Mouse (Mus musculus) kidney, postnatal 0 days (tissue): ENCODE data around the gene Kmt2c. TPM values are rescaled to one million over a fixed set of nuclear protein-coding genes. Genes with fewer than 3 reads are reported as not detected.

Experiments used
- ATAC-seq: fragments of 200-750 bp; cut with Nextera tagmentation; replicated peaks from 2 replicates; pipeline ENCODE4 v1.8.0; 2017; ENCODE audit warnings: low read depth, moderate number of reproducible peaks, moderate TSS enrichment, moderate library complexity; ENCODE audit not compliant: low FRiP score
- DNase-seq: peaks from one replicate; pipeline ENCODE4 v3.0.0-alpha.2; 2016; ENCODE audit warnings: low spot score
- H3K27ac ChIP-seq: fragments of 300-500 bp; sonication (generic); 2 replicates; pipeline ENCODE4 v1.5.1; 2014; ENCODE audit warnings: mild to moderate bottlenecking
- H3K27me3 ChIP-seq: fragments of 300-500 bp; sonication (generic); 2 replicates; pipeline ENCODE4 v1.6.1; 2014; ENCODE audit warnings: low read length, mixed read lengths; ENCODE audit not compliant: insufficient read depth
- H3K36me3 ChIP-seq: fragments of 300-500 bp; sonication (generic); 2 replicates; pipeline ENCODE4 v1.6.1; 2014; ENCODE audit warnings: low read length, mixed read lengths; ENCODE audit not compliant: insufficient read depth
- H3K4me1 ChIP-seq: fragments of 300-500 bp; sonication (generic); replicated peaks from 2 replicates; pipeline ENCODE4 v1.6.1; 2014; ENCODE audit warnings: antibody characterized with exemption, low read length, mixed read lengths; ENCODE audit not compliant: insufficient read depth
- H3K4me2 ChIP-seq: fragments of 300-500 bp; sonication (generic); 2 replicates; pipeline ENCODE4 v1.6.1; 2014; ENCODE audit warnings: mild to moderate bottlenecking, low read length, moderate library complexity, mixed read lengths
- H3K4me3 ChIP-seq: fragments of 300-500 bp; sonication (generic); replicated peaks from 2 replicates; pipeline ENCODE4 v1.5.1; 2014; ENCODE audit warnings: low read depth, low read length
- H3K9ac ChIP-seq: fragments of 300-500 bp; sonication (generic); 2 replicates; pipeline ENCODE4 v1.6.1; 2014; ENCODE audit warnings: low read depth, low read length
- H3K9me3 ChIP-seq: fragments of 300-500 bp; sonication (generic); replicated peaks from 2 replicates; pipeline ENCODE4 v1.6.1; 2016; ENCODE audit warnings: low read length, inconsistent platforms, mixed read lengths
- CTCF ChIP-seq: IDR thresholded peaks from 2 replicates; pipeline ENCODE4 v1.5.1; 2016; ENCODE audit warnings: antibody characterized with exemption, low read depth, mild to moderate bottlenecking, moderate library complexity
- WGBS: fragments of 180-500 bp; shearing (Covaris S2); extraction: QIAGEN DNeasy Blood & Tissue Kit; methylation state at CpG from one replicate; pipeline ENCODE4 v1.1.7; 2014; 5-methylcytosine and 5-hydroxymethylcytosine counted together
- polyA plus RNA-seq: library from polyadenylated mRNA; unstranded; fragments of >200 nt; fragmentation: Nextera tagmentation; extraction: Ambion mirVana; gene quantifications from 2 replicates; pipeline ENCODE4 v1.2.1, GENCODE M21; 2015

Kmt2c gene
- polyA plus RNA-seq, 1 experiment from 2014 or later: 10.0 TPM

DNA sequence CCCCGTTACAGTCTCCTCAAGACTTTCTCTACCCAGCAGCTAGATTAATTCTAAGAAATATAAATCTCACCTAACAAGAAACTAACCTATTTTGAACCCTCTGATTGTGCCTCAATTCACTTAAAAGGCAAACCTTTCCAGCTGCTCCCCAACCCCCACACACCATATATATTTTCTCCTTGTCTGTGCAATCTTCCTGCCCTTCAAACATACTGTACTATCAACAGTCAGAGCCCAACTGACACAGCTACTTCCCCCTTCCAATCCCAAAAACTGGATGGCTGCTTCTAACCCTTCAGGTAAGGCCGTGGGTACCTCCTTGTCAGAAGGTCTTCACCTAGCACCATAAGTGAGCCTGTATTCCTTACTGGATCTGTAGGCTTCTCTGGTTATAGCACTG, 130.2 kb downstream of the Kmt2c start:
- Histone ChIP-seq H3K9me3 (no peaks in the 10 kb centered on the region), H3K36me3 (0 out of 2 replicates have a peak, but pooled peaks cover 3% of the 10 kb centered on the region), H3K4me2 (no peak overlapping the region), H3K27me3 (no peaks in the 10 kb centered on the region), H3K4me3 (no peak overlapping the region), H3K27ac (no peak overlapping the region), H3K4me1 (no peaks in the 10 kb centered on the region), H3K9ac (no peak overlapping the region)
- WGBS: 88% methylated on average over 2 of the region's 2 CpGs
- no peak for DNase-seq
- no peak for TF ChIP-seq CTCF
- ATAC-seq: no peak

- no peak for TF ChIP-seq CTCF
- Histone ChIP-seq H3K27ac (no peak overlapping the region), H3K4me1 (no peaks in the 10 kb centered on the region), H3K9me3 (no peaks in the 10 kb centered on the region), H3K4me3 (no peak overlapping the region), H3K36me3 (peaks cover 10% of the 10 kb centered on the region; the same call in 1 of the 2 replicates), H3K4me2 (no peak overlapping the region), H3K27me3 (no peaks in the 10 kb centered on the region), H3K9ac (no peak overlapping the region)
- ATAC-seq (no peak), DNase-seq (no peak)
- 89% methylated on average over 1 of the region's 1 CpGs for WGBS
Observed at GRCm38 (mm10) chr5:25367126-25367525, 131.5 kb downstream of the Kmt2c start.

- H3K27ac ChIP-seq: no peak overlapping the region
- no peaks in the 10 kb centered on the region for H3K4me1 ChIP-seq
- no peak for ATAC-seq
- no peaks in the 10 kb centered on the region for H3K9me3 ChIP-seq
- no peak for TF ChIP-seq CTCF
- 88% methylated on average over 2 of the region's 2 CpGs for WGBS
- no peaks in the 10 kb centered on the region for H3K27me3 ChIP-seq
- no peak overlapping the region for H3K4me3 ChIP-seq
- DNase-seq: no peak
- no peak overlapping the region for H3K9ac ChIP-seq
- H3K36me3 ChIP-seq: peaks cover 15% of the 10 kb centered on the region; the same call in 1 of the 2 replicates
- H3K4me2 ChIP-seq: no peak overlapping the region
Observed at GRCm38 (mm10) chr5:25353509-25353908, 145.1 kb downstream of the Kmt2c start.

DNA sequence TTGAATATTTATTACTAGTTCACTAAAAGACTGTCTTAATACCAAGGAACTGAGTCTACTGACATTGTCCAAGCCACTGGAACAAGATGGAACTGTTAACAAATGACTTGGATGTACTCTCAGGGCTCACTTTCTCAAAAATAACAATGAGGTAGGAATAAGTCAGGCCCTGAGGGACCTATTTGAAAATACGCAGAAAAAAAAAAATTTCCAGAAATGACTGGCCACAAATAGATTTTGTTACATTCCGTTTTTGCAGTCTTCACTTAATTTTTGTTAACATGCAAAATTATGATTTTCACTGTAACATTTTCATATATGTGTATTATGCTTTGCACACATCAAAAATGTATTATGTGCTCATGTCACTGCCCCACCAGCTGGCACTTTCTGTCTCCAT, 167.3 kb downstream of the Kmt2c start:
- Histone ChIP-seq H3K9me3 (no peaks in the 10 kb centered on the region), H3K27ac (no peak overlapping the region), H3K4me1 (no peaks in the 10 kb centered on the region), H3K9ac (no peak overlapping the region), H3K4me3 (no peak overlapping the region), H3K36me3 (peaks cover 8% of the 10 kb centered on the region; the same call in 1 of the 2 replicates), H3K4me2 (no peak overlapping the region), H3K27me3 (no peaks in the 10 kb centered on the region)
- no peak for TF ChIP-seq CTCF
- DNase-seq (no peak), ATAC-seq (no peak)
- WGBS: 94% methylated on average over 2 of the region's 2 CpGs

DNA sequence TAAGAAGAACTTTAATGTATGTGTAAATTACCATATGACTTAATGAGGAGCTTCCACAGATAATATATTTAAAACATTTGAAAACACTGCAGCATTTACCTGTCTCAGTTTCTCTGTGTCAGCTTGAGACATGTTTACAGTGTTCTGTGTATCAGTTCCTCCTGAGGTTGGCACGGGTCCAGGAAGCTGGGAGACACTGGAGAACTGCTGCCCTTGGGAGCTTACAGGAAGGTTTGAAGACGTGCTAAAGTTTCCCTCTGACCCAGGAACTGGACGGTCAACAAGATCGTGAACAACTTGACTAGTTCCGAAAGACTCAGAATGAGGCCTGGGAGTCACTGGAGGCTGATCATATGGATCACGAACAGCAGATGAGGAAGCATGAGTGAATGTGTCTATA, 184.7 kb downstream of the Kmt2c start:
- Histone ChIP-seq H3K27ac (no peak overlapping the region), H3K4me3 (no peak overlapping the region), H3K4me2 (no peak overlapping the region), H3K36me3 (peaks cover 39% of the 10 kb centered on the region), H3K4me1 (no peaks in the 10 kb centered on the region), H3K9ac (no peak overlapping the region), H3K9me3 (no peaks in the 10 kb centered on the region), H3K27me3 (no peaks in the 10 kb centered on the region)
- TF ChIP-seq CTCF: no peak
- 73% methylated on average over 6 of the region's 6 CpGs for WGBS
- DNase-seq (no peak), ATAC-seq (no peak)

DNA sequence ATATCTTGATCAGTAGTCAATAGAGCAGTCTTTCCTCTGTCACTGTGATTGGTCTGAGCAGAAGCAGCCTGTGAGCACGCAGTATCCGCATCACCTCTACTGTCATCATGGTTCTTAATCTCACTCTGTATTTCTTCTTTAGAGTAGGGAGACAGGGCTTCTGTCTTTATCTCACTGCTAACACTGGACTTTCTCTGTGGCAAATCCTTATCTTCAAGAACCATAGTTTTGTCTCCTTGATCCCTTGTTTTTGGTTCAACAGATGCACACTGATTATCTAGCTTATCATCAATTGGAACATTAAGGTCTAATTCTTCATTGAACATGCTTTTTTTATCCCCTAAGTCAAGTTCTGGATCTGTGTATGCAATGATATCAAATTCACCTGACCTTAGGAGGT, 188.4 kb downstream of the Kmt2c start:
- no peaks in the 10 kb centered on the region for H3K9me3 ChIP-seq
- 96% methylated on average over 2 of the region's 2 CpGs for WGBS
- H3K9ac ChIP-seq: no peak overlapping the region
- no peak overlapping the region for H3K27ac ChIP-seq
- DNase-seq (no peak), ATAC-seq (no peak)
- no peaks in the 10 kb centered on the region for H3K4me1 ChIP-seq
- H3K27me3 ChIP-seq: no peaks in the 10 kb centered on the region
- H3K4me3 ChIP-seq: no peak overlapping the region
- no peak for TF ChIP-seq CTCF
- H3K36me3 ChIP-seq: peaks cover 38% of the 10 kb centered on the region
- H3K4me2 ChIP-seq: no peak overlapping the region

GRCm38 (mm10) chr5:25296830-25297229, 201.8 kb downstream of the Kmt2c start:
- H3K4me2 ChIP-seq: no peak overlapping the region
- ATAC-seq (no peak), DNase-seq (no peak)
- H3K4me1 ChIP-seq: no peaks in the 10 kb centered on the region
- H3K27ac ChIP-seq: no peak overlapping the region
- no peak overlapping the region for H3K9ac ChIP-seq
- peaks cover 20% of the 10 kb centered on the region for H3K36me3 ChIP-seq
- H3K27me3 ChIP-seq: no peaks in the 10 kb centered on the region
- H3K9me3 ChIP-seq: no peaks in the 10 kb centered on the region
- WGBS: 72% methylated on average over 3 of the region's 3 CpGs
- no peak for TF ChIP-seq CTCF
- H3K4me3 ChIP-seq: no peak overlapping the region
